Mouse (Mus musculus) liver, embryonic 14.5 days (tissue): ENCODE data around the gene Acta2.

Source experiments
- CTCF ChIP-seq: IDR thresholded peaks from 2 replicates; pipeline ENCODE4 v1.5.1; 2016; ENCODE audit warnings: antibody characterized with exemption, low read depth, control low read depth
- EP300 ChIP-seq: IDR thresholded peaks from 2 replicates; pipeline ENCODE4 v1.6.1; 2016; ENCODE audit warnings: antibody characterized with exemption, low read depth

DNA sequence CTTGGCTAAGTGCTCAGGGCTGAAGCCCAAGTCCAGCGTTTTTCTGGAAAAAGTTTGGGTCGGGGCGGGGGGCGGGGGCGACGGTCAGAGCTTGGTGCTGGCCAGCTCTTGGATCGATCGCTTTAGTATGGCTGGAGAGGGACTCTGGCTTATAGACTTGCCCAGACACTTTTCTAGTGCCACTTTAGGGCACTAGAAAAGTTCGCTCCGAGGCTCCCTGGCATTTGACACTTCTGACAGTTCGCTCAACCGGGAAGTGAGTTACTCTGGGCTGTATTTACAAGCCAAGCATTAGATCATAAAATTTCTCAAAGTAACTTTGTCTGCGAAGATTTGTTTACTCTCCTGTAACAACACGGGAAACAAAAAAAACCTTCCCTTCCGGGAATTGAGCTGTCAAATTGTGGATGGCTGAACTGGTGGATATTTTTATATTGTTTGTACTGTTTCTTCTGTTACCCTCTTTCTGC is 35.5 kb upstream of the Acta2 start:
- TF ChIP-seq CTCF (no peak), EP300 (no peak)
